Mouse (Mus musculus): Measurements from ENCODE around the gene Csrnp1. TPM values are rescaled to one million over a fixed set of nuclear protein-coding genes. Genes with fewer than 3 reads are reported as not detected.
A peak's percentile ranks its signal among the peaks of the same experiment; 100 is the strongest.

Csrnp1 gene
- polyA plus RNA-seq, 1 experiment from 2014 or later: 9.1 TPM

DNA sequence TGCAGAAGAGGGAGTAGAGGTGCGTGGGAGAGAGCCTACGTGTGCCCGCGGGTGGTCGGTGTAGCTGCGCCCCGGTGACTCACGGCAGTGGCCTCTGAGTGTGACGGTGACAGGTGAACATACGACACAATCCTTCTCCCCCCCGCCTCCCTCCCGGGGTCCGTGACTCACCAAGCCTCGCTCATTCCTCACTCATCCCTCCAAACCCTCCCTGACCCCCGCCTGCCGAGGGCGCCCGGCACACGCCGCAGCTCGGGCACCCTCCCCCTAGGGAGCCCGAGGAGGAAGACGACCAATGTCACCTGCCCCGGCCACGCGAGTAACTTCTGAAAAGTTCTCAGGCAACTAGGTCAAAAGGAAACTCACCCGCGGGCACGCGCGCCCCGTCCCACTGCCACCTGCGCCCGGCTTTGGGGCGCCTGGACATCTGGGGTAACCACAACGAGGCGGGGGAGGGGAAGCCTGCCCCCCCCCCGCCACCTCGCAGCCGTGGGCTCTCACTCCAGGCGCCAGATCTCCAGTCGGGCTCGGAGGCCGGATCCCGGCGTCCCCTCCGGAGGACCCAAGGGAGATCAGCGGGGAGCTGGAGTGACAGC is 1.4 kb downstream of the Csrnp1 start:
- H3K36me3 ChIP-seq: no peaks in the 10 kb centered on the region
- H3K9me3 ChIP-seq: no peaks in the 10 kb centered on the region
- H3K27ac ChIP-seq: peak overlapping the region; percentile 89
- peaks cover 62% of the 10 kb centered on the region for H3K4me1 ChIP-seq
- WGBS: under 1% methylated on average over 45 of the region's 48 CpGs
- H3K4me3 ChIP-seq: peak overlapping the region; percentile 75
- no peak for ATAC-seq (ENCODE audit: insufficient number of reproducible peaks, low FRiP score, low TSS enrichment, low read depth)
- peak overlapping the region; percentile 98 for H3K4me2 ChIP-seq
- peak overlapping the region; percentile 65 for H3K9ac ChIP-seq
- no peaks in the 10 kb centered on the region for H3K27me3 ChIP-seq

GRCm38 (mm10) chr9:119982241-119982811 is 2.1 kb downstream of the Csrnp1 start:
- peak overlapping the region; percentile 89 for H3K27ac ChIP-seq
- ATAC-seq (ENCODE audit: insufficient number of reproducible peaks, low FRiP score, low TSS enrichment, low read depth): 0 out of 2 replicates have a peak, but pooled peaks have one; percentile 14
- no peaks in the 10 kb centered on the region for H3K36me3 ChIP-seq
- peak overlapping the region; percentile 65; the same call in 1 of the 2 replicates for H3K9ac ChIP-seq
- H3K4me3 ChIP-seq: peak overlapping the region; percentile 75
- peak overlapping the region; percentile 98 for H3K4me2 ChIP-seq
- no peaks in the 10 kb centered on the region for H3K27me3 ChIP-seq
- no peaks in the 10 kb centered on the region for H3K9me3 ChIP-seq
- WGBS: 3% methylated on average over 11 of the region's 11 CpGs
- H3K4me1 ChIP-seq: peaks cover 70% of the 10 kb centered on the region

- 0 out of 2 replicates have a peak overlapping the region, but pooled peaks have one; percentile 14 for H3K9ac ChIP-seq
- H3K4me3 ChIP-seq: peak overlapping the region; percentile 75
- H3K9me3 ChIP-seq: no peaks in the 10 kb centered on the region
- H3K27me3 ChIP-seq: no peaks in the 10 kb centered on the region
- H3K4me1 ChIP-seq: peaks cover 78% of the 10 kb centered on the region
- peak; percentile 7; the same call in 1 of the 2 replicates for ATAC-seq (ENCODE audit: insufficient number of reproducible peaks, low FRiP score, low TSS enrichment, low read depth)
- H3K4me2 ChIP-seq: peak overlapping the region; percentile 98
- H3K36me3 ChIP-seq: no peaks in the 10 kb centered on the region
- H3K27ac ChIP-seq: peak overlapping the region; percentile 89
- WGBS: 3% methylated on average over 16 of the region's 16 CpGs
These were observed 3.0 kb downstream of the Csrnp1 start for GRCm38 (mm10) chr9:119981183-119982179.

DNA sequence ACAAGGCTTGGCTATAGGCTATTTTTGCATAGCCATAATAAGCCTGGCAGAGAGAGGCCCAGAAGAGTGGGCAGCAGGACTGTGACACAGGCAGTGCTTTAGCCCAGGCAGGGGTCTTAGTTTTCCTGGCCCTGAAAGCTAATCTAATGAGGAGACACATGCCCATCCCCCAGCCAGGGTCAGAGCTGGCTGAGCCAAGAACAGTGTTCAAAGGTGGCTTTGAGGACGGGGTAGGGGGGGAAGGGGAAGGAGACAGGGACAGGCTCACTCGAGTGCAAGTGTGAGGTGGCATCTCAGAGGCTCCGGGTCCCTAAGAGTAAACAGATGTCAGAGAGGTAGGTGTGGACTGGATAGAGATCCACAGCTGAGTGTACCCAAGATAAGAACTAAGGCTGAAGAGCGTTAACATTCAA is 3.7 kb downstream of the Csrnp1 start:
- no peaks in the 10 kb centered on the region for H3K36me3 ChIP-seq
- no peak overlapping the region for H3K9ac ChIP-seq
- ATAC-seq (ENCODE audit: insufficient number of reproducible peaks, low FRiP score, low TSS enrichment, low read depth): no peak
- H3K4me3 ChIP-seq: peak overlapping the region; percentile 75
- H3K9me3 ChIP-seq: no peaks in the 10 kb centered on the region
- H3K27ac ChIP-seq: peak overlapping the region; percentile 89
- WGBS: 7% methylated on average over 4 of the region's 4 CpGs
- H3K4me1 ChIP-seq: peaks cover 74% of the 10 kb centered on the region
- peak overlapping the region; percentile 98 for H3K4me2 ChIP-seq
- no peaks in the 10 kb centered on the region for H3K27me3 ChIP-seq

DNA sequence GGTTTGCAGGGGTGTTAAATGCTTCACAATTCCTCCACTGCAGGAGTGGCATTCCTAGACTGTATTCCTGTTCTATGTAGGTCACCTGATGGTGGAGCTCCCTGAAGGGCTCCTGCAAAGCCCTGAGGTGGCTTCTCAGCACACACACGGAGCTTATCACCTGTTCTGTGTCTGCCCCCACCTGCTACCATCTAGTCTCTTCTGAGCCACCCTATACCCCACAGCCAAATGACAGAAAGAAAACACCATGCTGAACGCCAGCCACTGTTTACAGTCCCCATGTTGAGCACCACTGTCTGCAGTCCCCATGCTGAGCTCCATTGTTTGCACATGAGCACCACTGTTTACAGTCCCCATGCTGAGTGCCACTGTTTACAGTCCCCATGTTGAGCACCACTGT is 4.7 kb downstream of the Csrnp1 start:
- ATAC-seq (ENCODE audit: insufficient number of reproducible peaks, low FRiP score, low TSS enrichment, low read depth): no peak
- Histone ChIP-seq H3K9ac (no peak overlapping the region), H3K36me3 (peaks cover 5% of the 10 kb centered on the region; the same call in 1 of the 2 replicates), H3K4me3 (no peak overlapping the region), H3K27ac (no peak overlapping the region), H3K27me3 (no peaks in the 10 kb centered on the region), H3K9me3 (no peaks in the 10 kb centered on the region), H3K4me2 (no peak overlapping the region), H3K4me1 (peaks cover 71% of the 10 kb centered on the region)
- 61% methylated on average over 2 of the region's 2 CpGs for WGBS

- Histone ChIP-seq H3K36me3 (peaks cover 10% of the 10 kb centered on the region), H3K9me3 (no peaks in the 10 kb centered on the region), H3K4me2 (no peak overlapping the region), H3K4me3 (no peak overlapping the region), H3K4me1 (peaks cover 63% of the 10 kb centered on the region), H3K27me3 (no peaks in the 10 kb centered on the region), H3K9ac (no peak overlapping the region), H3K27ac (no peak overlapping the region)
- WGBS: 75% methylated on average over 6 of the region's 6 CpGs
- no peak for ATAC-seq (ENCODE audit: insufficient number of reproducible peaks, low FRiP score, low TSS enrichment, low read depth)
These were observed 5.5 kb downstream of the Csrnp1 start for GRCm38 (mm10) chr9:119978811-119979441.

DNA sequence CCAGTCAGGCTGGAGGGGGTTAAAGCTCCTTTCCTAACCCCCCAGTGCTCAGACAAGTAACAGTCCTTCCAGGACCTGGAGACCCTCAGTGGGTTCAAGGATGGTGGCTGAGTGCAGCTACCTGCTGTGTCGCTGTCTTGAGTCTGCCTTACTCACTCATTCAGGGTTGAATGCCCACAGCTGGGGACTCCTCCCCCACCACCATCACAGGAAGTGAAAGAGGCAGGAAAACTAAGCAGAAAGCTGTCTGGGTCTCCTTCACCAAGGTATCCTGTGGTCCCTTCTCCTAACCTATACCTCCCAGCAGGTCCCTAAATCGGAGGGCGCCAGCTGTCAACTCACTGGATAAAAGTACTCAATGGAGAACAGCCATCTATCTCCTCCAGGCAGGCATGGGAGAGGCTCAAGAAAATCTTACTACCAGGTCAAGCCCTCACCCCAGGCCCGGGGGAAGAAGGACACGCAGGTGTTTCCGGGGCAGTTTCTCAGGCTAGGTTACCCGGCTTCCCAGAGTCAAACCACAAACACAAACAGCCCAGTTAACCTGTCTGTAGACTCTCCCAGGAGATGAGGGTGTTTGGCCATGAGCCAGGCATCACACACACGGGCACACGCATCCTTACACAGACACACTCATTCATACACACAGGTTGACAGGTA is 6.2 kb downstream of the Csrnp1 start:
- 46% methylated on average over 9 of the region's 9 CpGs for WGBS
- H3K4me1 ChIP-seq: peaks cover 60% of the 10 kb centered on the region
- H3K9me3 ChIP-seq: no peaks in the 10 kb centered on the region
- peaks cover 16% of the 10 kb centered on the region for H3K36me3 ChIP-seq
- H3K9ac ChIP-seq: no peak overlapping the region
- H3K27ac ChIP-seq: no peak overlapping the region; the same call in 1 of the 2 replicates
- H3K4me3 ChIP-seq: no peak overlapping the region
- H3K4me2 ChIP-seq: no peak overlapping the region
- H3K27me3 ChIP-seq: no peaks in the 10 kb centered on the region
- no peak for ATAC-seq (ENCODE audit: insufficient number of reproducible peaks, low FRiP score, low TSS enrichment, low read depth)

GRCm38 (mm10) chr9:119977557-119978060 is 6.8 kb downstream of the Csrnp1 start:
- Histone ChIP-seq H3K4me3 (no peak overlapping the region), H3K27ac (peak overlapping the region; percentile 27; the same call in 1 of the 2 replicates), H3K4me1 (peaks cover 55% of the 10 kb centered on the region), H3K27me3 (no peaks in the 10 kb centered on the region), H3K4me2 (no peak overlapping the region), H3K9ac (no peak overlapping the region), H3K9me3 (no peaks in the 10 kb centered on the region), H3K36me3 (peaks cover 23% of the 10 kb centered on the region)
- WGBS: 32% methylated on average over 5 of the region's 5 CpGs
- no peak for ATAC-seq (ENCODE audit: insufficient number of reproducible peaks, low FRiP score, low TSS enrichment, low read depth)

- H3K4me1 ChIP-seq: peaks cover 48% of the 10 kb centered on the region
- no peaks in the 10 kb centered on the region for H3K27me3 ChIP-seq
- H3K4me3 ChIP-seq: no peak overlapping the region
- H3K9ac ChIP-seq: no peak overlapping the region
- 26% methylated on average over 17 of the region's 17 CpGs for WGBS
- H3K9me3 ChIP-seq: no peaks in the 10 kb centered on the region
- H3K4me2 ChIP-seq: no peak overlapping the region
- peak overlapping the region; percentile 27; the same call in 1 of the 2 replicates for H3K27ac ChIP-seq
- ATAC-seq (ENCODE audit: insufficient number of reproducible peaks, low FRiP score, low TSS enrichment, low read depth): no peak
- peaks cover 29% of the 10 kb centered on the region for H3K36me3 ChIP-seq
These were observed 7.5 kb downstream of the Csrnp1 start for GRCm38 (mm10) chr9:119976704-119977556.

- Histone ChIP-seq H3K4me2 (no peak overlapping the region), H3K4me1 (peaks cover 47% of the 10 kb centered on the region), H3K36me3 (peaks cover 32% of the 10 kb centered on the region), H3K9ac (no peak overlapping the region), H3K27me3 (no peaks in the 10 kb centered on the region), H3K27ac (no peak overlapping the region), H3K9me3 (no peaks in the 10 kb centered on the region), H3K4me3 (no peak overlapping the region)
- 95% methylated on average over 4 of the region's 4 CpGs for WGBS
- no peak for ATAC-seq (ENCODE audit: insufficient number of reproducible peaks, low FRiP score, low TSS enrichment, low read depth)
These were observed 9.2 kb downstream of the Csrnp1 start for GRCm38 (mm10) chr9:119975286-119975685.

All from limb, embryonic 15.5 days (tissue).